Mouse (Mus musculus): ENCODE measurements around the gene Hook1.
"Not testable (repeated sequence)": the region's sequence is repeated elsewhere in the genome, so short reads cannot be mapped to it uniquely, and the experiment has no call there.

- not testable (repeated sequence) for TF ChIP-seq CTCF (conservative IDR thresholded peaks at IDR 0.05; ENCODE audit: insufficient read depth, insufficient read length, low read depth, low read length); POLR2A (IDR thresholded peaks at IDR 0.05; ENCODE audit: low read depth, low read length)
Observed at GRCm38 (mm10) chr4:95982221-95982620, 15.2 kb downstream of the Hook1 start.
